Mouse (Mus musculus) cortical plate, adult 2 months (tissue): ENCODE data around the gene Tmem245.

Experiments used
- CTCF ChIP-seq: fragments of 200-500 bp; IDR thresholded peaks from 2 replicates; pipeline ENCODE4 v1.5.1; 2011; ENCODE audit warnings: mild to moderate bottlenecking, control low read depth, low read length; ENCODE audit not compliant: insufficient read depth; ENCODE audit errors: extremely low read depth
- POLR2A ChIP-seq: fragments of 200-500 bp; IDR thresholded peaks from 2 replicates; pipeline ENCODE4 v1.6.1; 2011; ENCODE audit warnings: mild to moderate bottlenecking, low read length, control low read depth; ENCODE audit not compliant: insufficient read depth; ENCODE audit errors: extremely low read depth

DNA sequence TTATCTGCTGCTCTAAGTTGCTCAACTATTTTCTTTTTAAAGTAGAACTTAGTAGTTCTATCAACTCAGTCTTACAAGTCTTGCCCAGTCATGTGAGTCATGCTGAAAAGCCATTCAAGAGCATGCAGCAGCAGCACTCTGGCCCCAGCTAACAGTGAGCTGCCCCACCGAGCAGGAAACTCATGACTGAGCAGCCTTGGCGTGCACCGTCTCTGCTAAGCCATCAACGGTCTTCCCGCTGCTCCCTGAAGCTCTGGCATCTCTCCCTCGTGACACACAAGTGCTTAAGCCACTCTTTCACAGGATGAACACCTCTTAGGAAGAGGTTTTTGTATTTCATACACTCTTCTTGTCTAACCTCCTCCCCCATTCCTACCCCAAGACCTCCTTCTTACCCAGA lies 10.1 kb downstream of the Tmem245 start:
- TF ChIP-seq POLR2A = no peak
- no peak for TF ChIP-seq CTCF
